Mouse (Mus musculus): ENCODE results near the gene Ankrd33. TPM values are rescaled to one million over a fixed set of nuclear protein-coding genes. Genes with fewer than 3 reads are reported as not detected.

Gene Ankrd33
- polyA plus RNA-seq (2014; fragmentation: Illumina TruSeq; extraction: RNeasy Lipid Tissue Mini Kit (QIAGEN cat#74804); ENCODE audit: low read depth, low replicate concordance), result not detected

DNA sequence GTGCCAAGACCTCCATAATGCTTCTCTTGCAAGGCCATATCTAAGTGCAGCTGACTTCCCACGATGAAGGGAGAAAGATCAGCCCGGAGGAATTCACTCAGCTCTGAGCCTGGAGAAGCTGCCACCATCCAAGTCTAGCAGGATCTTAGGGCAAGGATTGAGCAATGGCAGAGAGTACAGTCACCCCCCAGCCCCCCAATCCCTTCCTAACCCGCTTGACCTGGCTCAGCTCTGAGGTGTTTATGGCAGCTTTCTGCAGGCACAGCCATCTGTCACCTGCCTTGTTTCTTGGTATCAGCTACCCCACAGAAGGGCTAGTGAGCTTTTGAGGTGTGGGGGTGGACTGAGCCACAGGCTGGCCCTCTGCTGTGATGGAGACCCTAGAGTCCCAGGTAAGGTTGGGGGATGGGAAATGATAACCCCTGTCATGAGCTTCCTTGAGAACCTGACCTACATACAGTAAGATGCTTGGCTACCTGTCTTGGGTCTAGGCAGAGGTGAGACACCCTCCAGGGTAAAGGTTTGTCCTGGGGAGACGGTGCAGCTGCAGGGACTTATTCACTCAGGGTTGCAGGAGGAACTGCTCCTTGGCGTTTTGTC is at the start of gene Ankrd33:
Ankrd33 (plus strand) TSS at position 245 of the 600 bp plus-strand sequence.

DNA sequence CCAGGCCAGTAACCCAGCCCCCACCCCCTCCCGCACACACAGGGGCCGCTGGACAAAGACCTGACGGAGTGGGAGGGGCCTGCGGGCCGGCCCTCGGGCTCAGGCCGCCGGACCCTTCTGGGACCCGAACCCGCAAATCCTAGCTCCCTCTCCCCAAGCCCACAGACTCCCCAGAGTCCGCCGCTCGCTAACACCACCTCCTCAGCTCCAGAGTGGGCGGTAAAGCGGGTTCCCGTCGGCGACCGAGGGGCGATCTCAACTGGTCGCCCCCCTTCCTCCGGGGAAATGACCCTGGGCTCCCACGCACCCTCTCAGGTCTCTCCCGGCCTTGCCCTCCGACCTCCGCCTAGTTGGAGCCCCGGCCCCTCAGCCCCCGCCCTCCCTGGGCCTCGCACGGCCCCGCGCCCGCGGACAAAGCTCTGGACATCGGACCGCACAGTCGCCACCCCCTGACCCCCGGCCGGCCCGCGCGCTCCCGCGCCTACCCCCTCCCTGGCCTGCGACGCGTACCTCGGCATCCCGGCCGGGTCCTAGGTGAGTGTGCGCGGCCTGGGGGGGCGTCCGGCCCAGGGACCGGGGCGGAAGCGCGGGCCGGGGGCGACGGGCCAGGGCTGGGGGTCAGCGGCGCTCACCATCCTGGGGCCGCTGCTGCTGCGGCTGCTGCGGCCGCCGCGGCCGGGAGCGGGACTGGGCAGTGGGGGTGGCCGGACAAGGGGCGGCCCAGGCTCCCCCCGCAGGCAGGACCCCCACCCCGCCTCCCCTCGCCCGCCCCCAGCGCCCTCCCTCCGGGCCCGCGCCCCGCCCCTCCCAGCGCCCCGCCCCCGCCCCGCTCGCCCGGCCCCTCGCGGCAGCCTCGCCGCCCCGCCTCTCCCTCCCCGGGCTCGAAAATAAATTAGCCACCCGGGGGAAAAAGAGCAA is 37.5 kb upstream of the Ankrd33 start, which contains the start of gene Fignl2:
Fignl2 (minus strand) TSS at position 755 of the 918 bp plus-strand sequence.

DNA sequence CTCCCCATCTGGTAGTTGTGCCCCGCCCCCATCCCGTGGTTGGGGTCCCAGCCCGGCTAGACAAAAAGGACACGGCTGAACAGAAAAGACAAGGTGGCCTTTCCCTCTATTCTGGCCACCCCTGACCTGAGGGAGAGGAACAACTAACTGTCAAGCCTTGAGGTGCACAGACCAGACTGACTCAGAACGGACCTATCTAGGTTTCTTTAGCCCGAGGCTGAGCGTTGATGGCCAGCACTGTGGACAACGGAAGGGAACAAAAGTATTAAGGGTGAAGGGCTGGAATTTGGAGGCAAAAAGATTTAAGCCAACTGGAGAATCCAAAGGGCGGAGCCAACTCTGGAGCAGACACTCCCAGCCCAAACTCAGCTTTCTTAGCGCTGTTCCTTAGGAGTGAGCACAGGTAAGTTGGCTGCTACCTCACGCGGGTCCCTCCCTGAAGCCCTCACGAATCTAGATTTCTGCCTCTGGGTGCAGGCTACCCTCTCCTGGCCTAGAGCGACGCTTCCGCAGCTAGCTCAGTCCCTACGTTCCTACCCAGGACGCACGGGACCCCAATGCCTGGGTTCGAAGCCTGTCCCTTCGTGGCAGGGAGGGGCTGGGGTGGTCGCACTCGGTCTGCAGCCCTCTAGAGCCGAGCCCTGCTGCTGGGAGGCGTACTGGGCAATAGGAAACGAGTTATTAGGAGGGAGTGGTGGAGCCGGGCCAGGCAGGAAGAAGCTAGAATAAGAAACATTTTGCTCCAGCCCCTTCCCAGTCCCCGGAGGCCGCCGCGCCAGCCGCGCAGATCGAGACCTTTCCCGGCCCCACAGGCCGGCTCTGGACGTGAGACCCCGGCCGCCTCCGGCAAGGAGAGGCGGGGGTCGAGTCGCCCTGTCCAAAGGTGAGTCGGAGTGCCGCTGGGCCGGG is 12.9 kb downstream of the Ankrd33 start, which contains the start of gene Acvrl1:
Acvrl1 (plus strand) TSS at position 342 of the 909 bp plus-strand sequence.

Other genes with a start within 250 kb of the Ankrd33 start
- gene Scn8a, start 245.9 kb upstream of the Ankrd33 start, polyA plus RNA-seq (2014; fragmentation: Illumina TruSeq; extraction: RNeasy Lipid Tissue Mini Kit (QIAGEN cat#74804); ENCODE audit: low read depth, low replicate concordance), result not detected
- not detected for gene Gm47841, start 68.4 kb upstream of the Ankrd33 start, polyA plus RNA-seq (2014; fragmentation: Illumina TruSeq; extraction: RNeasy Lipid Tissue Mini Kit (QIAGEN cat#74804); ENCODE audit: low read depth, low replicate concordance)
- gene Fignl2, start 37.2 kb upstream of the Ankrd33 start, polyA plus RNA-seq (2014; fragmentation: Illumina TruSeq; extraction: RNeasy Lipid Tissue Mini Kit (QIAGEN cat#74804); ENCODE audit: low read depth, low replicate concordance), result 1.4 TPM
- 0.24 TPM for gene Acvrl1, start 12.8 kb downstream of the Ankrd33 start, polyA plus RNA-seq (2014; fragmentation: Illumina TruSeq; extraction: RNeasy Lipid Tissue Mini Kit (QIAGEN cat#74804); ENCODE audit: low read depth, low replicate concordance)
- 3.3 TPM for gene Acvr1b, start 58.3 kb downstream of the Ankrd33 start, polyA plus RNA-seq (2014; fragmentation: Illumina TruSeq; extraction: RNeasy Lipid Tissue Mini Kit (QIAGEN cat#74804); ENCODE audit: low read depth, low replicate concordance)
- gene Grasp, start 108.4 kb downstream of the Ankrd33 start, polyA plus RNA-seq (2014; fragmentation: Illumina TruSeq; extraction: RNeasy Lipid Tissue Mini Kit (QIAGEN cat#74804); ENCODE audit: low read depth, low replicate concordance), result not detected
- 6.3 TPM for gene Nr4a1, start 138.5 kb downstream of the Ankrd33 start, polyA plus RNA-seq (2014; fragmentation: Illumina TruSeq; extraction: RNeasy Lipid Tissue Mini Kit (QIAGEN cat#74804); ENCODE audit: low read depth, low replicate concordance)
- gene Atg101, start 168.5 kb downstream of the Ankrd33 start, polyA plus RNA-seq (2014; fragmentation: Illumina TruSeq; extraction: RNeasy Lipid Tissue Mini Kit (QIAGEN cat#74804); ENCODE audit: low read depth, low replicate concordance), result 1.5 TPM
- not detected for gene 6030408B16Rik, start 177.5 kb downstream of the Ankrd33 start, polyA plus RNA-seq (2014; fragmentation: Illumina TruSeq; extraction: RNeasy Lipid Tissue Mini Kit (QIAGEN cat#74804); ENCODE audit: low read depth, low replicate concordance)

Measured in liver, adult 10 weeks (tissue).